Mouse (Mus musculus) urinary bladder, postnatal 25 days (tissue): ENCODE results near the gene Cntd1.
"Not testable (repeated sequence)": the region's sequence is repeated elsewhere in the genome, so short reads cannot be mapped to it uniquely, and the experiment has no call there.

Experiments
- DNase-seq: peaks from one replicate; pipeline ENCODE4 v3.0.0; 2022; ENCODE audit warnings: low spot score

Gene Cntd1

GRCm38 (mm10) chr11:101283805-101284204, 5.0 kb downstream of the Cntd1 start:
- DNase-seq, result no peak

GRCm38 (mm10) chr11:101287306-101287705, 8.5 kb downstream of the Cntd1 start:
- no peak for DNase-seq

GRCm38 (mm10) chr11:101291231-101291630, 12.4 kb downstream of the Cntd1 start:
- no peak for DNase-seq

GRCm38 (mm10) chr11:101295191-101295590, 16.4 kb downstream of the Cntd1 start:
- DNase-seq, result no peak

GRCm38 (mm10) chr11:101300881-101301280, 22.1 kb downstream of the Cntd1 start:
- DNase-seq, result no peak

- no peak for DNase-seq
Observed at GRCm38 (mm10) chr11:101301299-101302003, 22.6 kb downstream of the Cntd1 start.

GRCm38 (mm10) chr11:101302004-101302798, 23.4 kb downstream of the Cntd1 start, which contains the start of gene Becn1:
Becn1 (minus strand) TSS chr11:101302286.
- DNase-seq, result peak; percentile 99

GRCm38 (mm10) chr11:101307744-101308143, 28.9 kb downstream of the Cntd1 start:
- DNase-seq, result no peak

- no peak for DNase-seq
Observed at GRCm38 (mm10) chr11:101311083-101311482, 32.3 kb downstream of the Cntd1 start.

GRCm38 (mm10) chr11:101312150-101312549, 33.3 kb downstream of the Cntd1 start:
- no peak for DNase-seq

- DNase-seq, result no peak
Observed at GRCm38 (mm10) chr11:101314567-101314966, 35.8 kb downstream of the Cntd1 start.

- no peak for DNase-seq
Observed at GRCm38 (mm10) chr11:101315082-101315650, 36.4 kb downstream of the Cntd1 start.

GRCm38 (mm10) chr11:101315665-101316500, 37.1 kb downstream of the Cntd1 start, which contains the start of gene Psme3:
Psme3 (plus strand) TSS chr11:101316213.
- DNase-seq, result peak; percentile 89

- DNase-seq, result peak; percentile 19
Observed at GRCm38 (mm10) chr11:101316501-101316917, 37.7 kb downstream of the Cntd1 start.

- DNase-seq, result peak; percentile 55
Observed at GRCm38 (mm10) chr11:101323609-101324008, 44.8 kb downstream of the Cntd1 start.

GRCm38 (mm10) chr11:101324763-101325162, 46.0 kb downstream of the Cntd1 start, which contains the start of gene Aoc2:
Aoc2 (plus strand) TSS chr11:101325063.
- DNase-seq, result no peak

- DNase-seq, result not testable (repeated sequence)
Observed at GRCm38 (mm10) chr11:101325201-101325600, 46.4 kb downstream of the Cntd1 start.

- no peak for DNase-seq
Observed at GRCm38 (mm10) chr11:101326147-101326546, 47.3 kb downstream of the Cntd1 start.

GRCm38 (mm10) chr11:101327311-101327710, 48.5 kb downstream of the Cntd1 start:
- DNase-seq, result no peak

GRCm38 (mm10) chr11:101328941-101329635, 50.3 kb downstream of the Cntd1 start:
- no peak for DNase-seq

- no peak for DNase-seq
Observed at GRCm38 (mm10) chr11:101330371-101330924, 51.6 kb downstream of the Cntd1 start, which contains the start of gene Aoc3. Aoc3 (plus strand) TSS chr11:101330605.
